Mouse (Mus musculus) hindbrain, embryonic 11.5 days (tissue): ENCODE results near the gene Acat2. TPM values are rescaled to one million over a fixed set of nuclear protein-coding genes. Genes with fewer than 3 reads are reported as not detected.
"Not testable (repeated sequence)": the region's sequence is repeated elsewhere in the genome, so short reads cannot be mapped to it uniquely, and the experiment has no call there.

Experiments
- ATAC-seq: fragments of 200-750 bp; cut with Nextera tagmentation; 2 replicates; pipeline ENCODE4 v1.8.0; 2017; ENCODE audit warnings: mild to moderate bottlenecking, moderate TSS enrichment, moderate library complexity; ENCODE audit not compliant: low FRiP score
- DNase-seq: peaks from one replicate; pipeline ENCODE4 v3.0.0-alpha.2; 2015; ENCODE audit warnings: low spot score
- H3K27ac ChIP-seq: fragments of 300-500 bp; sonication (generic); 2 replicates; pipeline ENCODE4 v1.5.1; 2014; ENCODE audit warnings: mild to moderate bottlenecking, low read depth, low read length
- H3K27me3 ChIP-seq: fragments of 300-500 bp; sonication (generic); 2 replicates; pipeline ENCODE4 v1.6.1; 2014; ENCODE audit warnings: mild to moderate bottlenecking, low read length, moderate library complexity, mixed read lengths; ENCODE audit not compliant: control insufficient read depth, insufficient read depth
- H3K36me3 ChIP-seq: fragments of 300-500 bp; sonication (generic); 2 replicates; pipeline ENCODE4 v1.6.1; 2014; ENCODE audit warnings: mild to moderate bottlenecking, low read length, moderate library complexity, mixed read lengths; ENCODE audit not compliant: control insufficient read depth, insufficient read depth
- H3K4me1 ChIP-seq: fragments of 300-500 bp; sonication (generic); replicated peaks from 2 replicates; pipeline ENCODE4 v1.6.1; 2014; ENCODE audit warnings: low read length, mixed read lengths; ENCODE audit not compliant: control insufficient read depth, insufficient read depth
- H3K4me2 ChIP-seq: fragments of 300-500 bp; sonication (generic); replicated peaks from 2 replicates; pipeline ENCODE4 v1.6.1; 2014; ENCODE audit warnings: mild to moderate bottlenecking, low read depth, low read length
- H3K4me3 ChIP-seq: fragments of 300-500 bp; sonication (generic); 2 replicates; pipeline ENCODE4 v1.5.1; 2014; ENCODE audit warnings: low read depth, low read length
- H3K9ac ChIP-seq: fragments of 300-500 bp; sonication (generic); 2 replicates; pipeline ENCODE4 v1.6.1; 2014; ENCODE audit warnings: low read depth, low read length
- H3K9me3 ChIP-seq: fragments of 300-500 bp; sonication (generic); 2 replicates; pipeline ENCODE4 v1.6.1; 2016; ENCODE audit warnings: low read length; ENCODE audit not compliant: control insufficient read depth
- WGBS: fragments of 180-500 bp; shearing (Covaris S2); extraction: QIAGEN DNeasy Blood & Tissue Kit; methylation state at CpG from one replicate; pipeline ENCODE4 v1.1.7; 2014; 5-methylcytosine and 5-hydroxymethylcytosine counted together
- polyA plus RNA-seq: library from polyadenylated mRNA; unstranded; fragments of >200 nt; fragmentation: Nextera tagmentation; extraction: Ambion mirVana; gene quantifications from 2 replicates; pipeline ENCODE4 v1.2.1, GENCODE M21; 2014

Acat2 gene
- polyA plus RNA-seq, 1 experiment from 2014 or later, result 244 TPM

DNA sequence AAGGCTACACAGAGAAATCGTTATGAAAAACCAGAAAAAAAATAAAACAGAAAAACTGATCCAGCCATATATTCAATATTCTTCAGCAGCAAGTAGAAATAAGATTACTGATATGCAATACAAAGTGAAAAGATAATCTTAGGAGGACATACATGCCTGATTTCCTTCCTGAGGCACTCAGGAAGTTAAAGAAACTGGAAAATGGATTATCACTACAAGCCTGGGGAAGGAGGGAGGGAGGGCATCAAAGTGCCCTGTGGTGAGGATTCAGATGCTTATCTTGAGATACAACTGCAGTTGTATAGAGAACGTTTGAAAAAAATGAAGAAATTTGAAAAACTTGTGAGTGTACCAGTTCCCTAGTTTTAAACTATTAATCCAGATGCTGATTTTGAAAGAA lies 23.4 kb upstream of the Acat2 start:
- ATAC-seq (no peak), DNase-seq (no peak)
- Histone ChIP-seq H3K27ac (no peak overlapping the region), H3K9ac (no peak overlapping the region), H3K27me3 (no peaks in the 10 kb centered on the region), H3K4me2 (no peak overlapping the region), H3K4me1 (no peaks in the 10 kb centered on the region), H3K36me3 (peaks cover 7% of the 10 kb centered on the region), H3K9me3 (no peaks in the 10 kb centered on the region), H3K4me3 (no peak overlapping the region)
- 87% methylated on average over 2 of the region's 2 CpGs for whole genome bisulfite sequencing

- Histone ChIP-seq H3K27ac (no peak overlapping the region), H3K4me1 (no peaks in the 10 kb centered on the region), H3K9me3 (no peaks in the 10 kb centered on the region), H3K27me3 (no peaks in the 10 kb centered on the region), H3K4me3 (no peak overlapping the region), H3K9ac (no peak overlapping the region), H3K4me2 (no peak overlapping the region), H3K36me3 (peaks cover 7% of the 10 kb centered on the region)
- WGBS, result 98% methylated on average over 1 of the region's 1 CpGs
- ATAC-seq (no peak), DNase-seq (no peak)
Measured at GRCm38 (mm10) chr17:12978546-12978945, 18.0 kb upstream of the Acat2 start.

DNA sequence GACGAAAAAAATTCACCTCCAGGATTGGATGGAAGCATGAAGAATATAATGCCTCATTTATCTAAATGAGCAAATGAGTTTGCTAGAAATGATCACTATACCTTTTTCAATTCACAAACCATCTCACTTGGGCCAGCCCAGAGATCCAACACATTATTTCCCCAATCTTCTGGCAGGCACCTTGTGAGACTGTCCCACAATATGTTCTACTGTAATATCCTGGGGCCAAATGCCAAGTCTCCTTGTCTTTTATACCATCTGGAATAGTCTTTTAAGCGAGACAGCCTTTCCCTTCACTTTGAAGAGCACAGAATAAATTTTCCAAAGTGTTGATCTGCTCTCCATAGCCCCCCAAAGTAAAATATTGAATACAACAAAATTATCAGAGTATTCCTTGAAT lies 13.3 kb upstream of the Acat2 start:
- Histone ChIP-seq H3K4me2 (no peak overlapping the region), H3K27ac (no peak overlapping the region), H3K9ac (no peak overlapping the region), H3K36me3 (no peaks in the 10 kb centered on the region), H3K4me3 (no peak overlapping the region), H3K4me1 (no peaks in the 10 kb centered on the region), H3K9me3 (no peaks in the 10 kb centered on the region), H3K27me3 (no peaks in the 10 kb centered on the region)
- DNase-seq, result no peak
- WGBS, result 96% methylated on average over 2 of the region's 2 CpGs
- no peak for ATAC-seq

GRCm38 (mm10) chr17:12967173-12967572 lies 6.6 kb upstream of the Acat2 start:
- Histone ChIP-seq H3K4me3 (no peak overlapping the region), H3K27ac (no peak overlapping the region), H3K4me2 (no peak overlapping the region), H3K27me3 (no peaks in the 10 kb centered on the region), H3K36me3 (no peaks in the 10 kb centered on the region), H3K4me1 (no peaks in the 10 kb centered on the region), H3K9ac (no peak overlapping the region), H3K9me3 (no peaks in the 10 kb centered on the region)
- ATAC-seq (no peak), DNase-seq (no peak)
- WGBS, result 91% methylated on average over 2 of the region's 2 CpGs

DNA sequence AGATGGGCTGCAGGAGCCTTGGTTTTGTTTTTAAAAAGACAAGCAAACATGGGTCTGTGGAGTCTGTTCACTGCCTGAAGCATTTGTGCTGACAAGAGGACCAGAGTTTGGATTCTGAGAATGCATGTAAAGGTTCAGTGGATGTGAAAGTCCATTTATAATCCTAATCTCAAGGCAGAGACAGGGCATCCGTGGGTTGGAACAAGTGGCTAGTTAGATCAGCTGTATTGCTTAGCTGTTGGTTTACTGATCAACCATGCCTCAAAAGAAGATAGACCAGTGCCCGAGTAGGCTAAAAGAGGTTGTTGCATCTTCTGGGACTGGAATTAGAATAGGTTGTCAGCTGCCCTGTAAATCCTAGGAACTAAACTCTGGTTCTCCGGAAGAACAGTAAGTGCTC lies 2.9 kb upstream of the Acat2 start:
- 0 out of 2 replicates have a peak, but pooled peaks cover 3% of the 10 kb centered on the region for H3K4me1 ChIP-seq
- H3K9me3 ChIP-seq, result no peaks in the 10 kb centered on the region
- no peak overlapping the region for H3K9ac ChIP-seq
- 77% methylated on average over 3 of the region's 3 CpGs for WGBS
- no peak for ATAC-seq
- no peaks in the 10 kb centered on the region for H3K36me3 ChIP-seq
- no peaks in the 10 kb centered on the region for H3K27me3 ChIP-seq
- no peak for DNase-seq
- H3K4me2 ChIP-seq, result no peak overlapping the region
- H3K27ac ChIP-seq, result no peak overlapping the region
- H3K4me3 ChIP-seq, result no peak overlapping the region

DNA sequence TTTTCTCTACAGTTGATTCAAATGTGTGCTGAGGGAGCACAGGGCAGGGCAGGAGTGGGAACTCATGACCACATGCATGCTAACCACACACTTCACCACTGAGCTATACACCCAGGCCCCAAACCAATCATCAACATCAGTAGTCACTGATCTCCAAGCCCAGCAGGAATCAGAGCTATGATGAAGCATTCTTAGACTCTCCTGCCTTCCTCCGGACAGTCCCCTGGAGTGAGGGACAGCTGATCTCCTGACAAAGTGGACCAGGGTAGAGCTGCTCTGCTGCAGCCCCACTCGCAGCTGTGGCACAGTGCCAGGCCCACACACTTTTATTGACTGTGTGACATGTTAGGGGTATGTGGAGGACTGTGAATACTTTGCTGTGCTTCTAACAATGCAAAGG lies 1.2 kb downstream of the Acat2 start:
- not testable (repeated sequence) for H3K27me3 ChIP-seq, H3K27ac ChIP-seq, H3K9ac ChIP-seq, H3K36me3 ChIP-seq, H3K4me1 ChIP-seq, ATAC-seq, DNase-seq, H3K9me3 ChIP-seq, H3K4me2 ChIP-seq
- 13% methylated on average over 1 of the region's 2 CpGs for WGBS
- H3K4me3 ChIP-seq, result 0 out of 2 replicates have a peak overlapping the region, but pooled peaks have one; percentile 16

DNA sequence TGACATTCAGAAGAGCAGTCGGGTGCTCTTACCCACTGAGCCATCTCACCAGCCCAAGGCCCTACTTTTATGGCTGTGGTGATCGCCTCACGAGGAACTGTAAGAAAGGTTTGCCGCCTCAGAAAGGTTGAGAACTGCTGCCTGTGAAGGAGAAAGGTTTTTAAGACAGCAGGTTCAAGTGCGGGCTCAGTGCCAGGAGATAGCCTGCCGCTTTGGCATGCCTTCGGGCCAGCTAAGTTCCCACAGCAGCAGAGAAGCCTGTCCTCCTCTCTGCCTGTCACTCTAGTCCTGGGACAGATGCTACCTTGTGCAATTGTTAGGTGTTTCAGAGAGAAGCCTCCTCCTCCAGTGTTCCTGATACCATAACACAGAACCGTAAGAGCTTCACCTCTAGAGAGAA lies 3.9 kb downstream of the Acat2 start:
- Histone ChIP-seq H3K36me3 (0 out of 2 replicates have a peak, but pooled peaks cover 2% of the 10 kb centered on the region), H3K4me1 (0 out of 2 replicates have a peak, but pooled peaks cover 3% of the 10 kb centered on the region), H3K27me3 (no peaks in the 10 kb centered on the region), H3K4me3 (no peak overlapping the region), H3K9me3 (no peaks in the 10 kb centered on the region), H3K27ac (no peak overlapping the region), H3K9ac (no peak overlapping the region), H3K4me2 (no peak overlapping the region)
- no peak for ATAC-seq
- no peak for DNase-seq
- WGBS, result 96% methylated on average over 8 of the region's 8 CpGs

DNA sequence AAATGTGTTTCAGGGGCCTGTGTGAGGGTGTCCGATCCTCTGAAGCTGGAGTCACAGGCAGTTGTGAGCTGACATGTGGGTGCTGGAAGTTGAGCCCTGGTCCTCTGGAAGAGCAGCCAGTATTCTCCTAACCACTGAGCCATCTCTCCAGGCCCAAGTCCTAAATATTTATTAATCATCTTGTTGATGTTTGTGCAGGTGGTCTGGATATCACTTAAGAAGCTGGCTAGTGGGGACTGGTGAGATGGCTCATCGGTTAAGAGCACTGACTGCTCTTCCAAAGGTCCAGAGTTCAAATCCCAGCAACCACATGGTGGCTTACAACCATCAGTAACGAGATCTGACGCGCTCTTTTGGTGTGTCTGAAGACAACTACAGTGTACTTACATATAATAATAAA lies 10.9 kb downstream of the Acat2 start:
- no peaks in the 10 kb centered on the region for H3K9me3 ChIP-seq
- ATAC-seq (no peak), DNase-seq (no peak)
- 97% methylated on average over 5 of the region's 5 CpGs for WGBS
- H3K9ac ChIP-seq, result no peak overlapping the region
- H3K4me3 ChIP-seq, result no peak overlapping the region
- no peaks in the 10 kb centered on the region for H3K27me3 ChIP-seq
- peaks cover 19% of the 10 kb centered on the region for H3K36me3 ChIP-seq
- H3K4me2 ChIP-seq, result no peak overlapping the region
- no peaks in the 10 kb centered on the region for H3K4me1 ChIP-seq
- no peak overlapping the region for H3K27ac ChIP-seq

DNA sequence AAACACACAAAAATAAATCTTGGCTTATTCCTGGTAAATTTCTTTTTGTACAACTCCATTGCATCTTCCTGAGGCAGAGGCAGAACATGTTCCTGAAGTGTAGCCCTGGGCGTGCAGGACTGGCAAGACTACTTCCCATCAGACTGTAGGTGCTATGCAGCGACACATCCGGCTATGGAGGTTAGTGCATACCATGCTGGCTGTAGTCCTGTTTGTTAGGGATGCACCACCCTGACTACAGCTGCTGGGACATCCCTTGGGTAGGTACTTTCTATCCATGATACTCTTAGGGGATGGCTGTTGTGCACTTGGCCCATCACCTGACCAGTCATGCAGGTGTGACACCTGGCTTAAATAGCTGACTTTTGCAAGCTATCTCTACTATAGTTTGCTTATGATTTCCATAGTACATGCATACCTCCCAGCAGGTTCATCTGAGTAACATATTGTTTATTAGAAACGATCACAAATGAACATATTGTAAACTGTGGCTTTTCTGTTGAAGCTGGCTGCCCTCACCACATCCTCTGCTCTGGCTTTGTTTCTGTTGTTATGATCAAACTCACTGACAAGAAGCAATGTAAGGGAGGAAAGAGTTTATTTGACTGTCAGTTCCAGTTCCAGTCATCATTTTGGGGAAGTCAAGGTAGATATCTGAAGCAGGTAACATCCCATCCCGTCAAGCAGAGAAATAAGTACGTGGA lies 17.9 kb downstream of the Acat2 start:
- H3K4me3 ChIP-seq, result no peak overlapping the region
- H3K9me3 ChIP-seq, result no peaks in the 10 kb centered on the region
- WGBS, result 93% methylated on average over 6 of the region's 6 CpGs
- H3K9ac ChIP-seq, result no peak overlapping the region
- H3K27ac ChIP-seq, result no peak overlapping the region
- H3K4me1 ChIP-seq, result 0 out of 2 replicates have a peak, but pooled peaks cover 2% of the 10 kb centered on the region
- no peaks in the 10 kb centered on the region for H3K27me3 ChIP-seq
- no peak overlapping the region for H3K4me2 ChIP-seq
- no peak for DNase-seq
- ATAC-seq, result no peak
- peaks cover 14% of the 10 kb centered on the region for H3K36me3 ChIP-seq
